Mouse (Mus musculus) hindbrain, embryonic 14.5 days (tissue): ENCODE data around the gene 4933402E13Rik. TPM values are rescaled to one million over a fixed set of nuclear protein-coding genes. Genes with fewer than 3 reads are reported as not detected.

Experiments
- ATAC-seq: fragments of 200-750 bp; cut with Nextera tagmentation; 2 replicates; pipeline ENCODE4 v1.8.0; 2017; ENCODE audit warnings: moderate number of reproducible peaks, mild to moderate bottlenecking, moderate TSS enrichment, moderate library complexity; ENCODE audit not compliant: low FRiP score
- DNase-seq: peaks from one replicate; pipeline ENCODE4 v3.0.0-alpha.2; 2015; ENCODE audit warnings: low spot score
- H3K27ac ChIP-seq: fragments of 300-500 bp; sonication (generic); 2 replicates; pipeline ENCODE4 v1.5.1; 2014; ENCODE audit warnings: mild to moderate bottlenecking, moderate library complexity
- H3K27me3 ChIP-seq: fragments of 300-500 bp; sonication (generic); 2 replicates; pipeline ENCODE4 v1.6.1; 2014; ENCODE audit warnings: mild to moderate bottlenecking, low read length, mixed read lengths; ENCODE audit not compliant: control insufficient read depth, insufficient read depth
- H3K36me3 ChIP-seq: fragments of 300-500 bp; sonication (generic); replicated peaks from 2 replicates; pipeline ENCODE4 v1.6.1; 2014; ENCODE audit not compliant: control insufficient read depth, insufficient read depth
- H3K4me1 ChIP-seq: fragments of 300-500 bp; sonication (generic); replicated peaks from 2 replicates; pipeline ENCODE4 v1.6.1; 2014; ENCODE audit warnings: antibody characterized with exemption, low read length, mixed read lengths; ENCODE audit not compliant: control insufficient read depth, insufficient read depth
- H3K4me2 ChIP-seq: fragments of 300-500 bp; sonication (generic); replicated peaks from 2 replicates; pipeline ENCODE4 v1.6.1; 2014; ENCODE audit warnings: mild to moderate bottlenecking, moderate library complexity
- H3K4me3 ChIP-seq: fragments of 300-500 bp; sonication (generic); replicated peaks from 2 replicates; pipeline ENCODE4 v1.5.1; 2014; ENCODE audit warnings: mild to moderate bottlenecking, low read length
- H3K9ac ChIP-seq: fragments of 300-500 bp; sonication (generic); 2 replicates; pipeline ENCODE4 v1.6.1; 2014
- H3K9me3 ChIP-seq: fragments of 300-500 bp; sonication (generic); 2 replicates; pipeline ENCODE4 v1.6.1; 2016; ENCODE audit warnings: low read length; ENCODE audit not compliant: control insufficient read depth
- WGBS: fragments of 180-500 bp; shearing (Covaris S2); extraction: QIAGEN DNeasy Blood & Tissue Kit; methylation state at CpG from one replicate; pipeline ENCODE4 v1.1.7; 2014; 5-methylcytosine and 5-hydroxymethylcytosine counted together
- polyA plus RNA-seq: library from polyadenylated mRNA; unstranded; fragments of >200 nt; fragmentation: Nextera tagmentation; extraction: Ambion mirVana; gene quantifications from 2 replicates; pipeline ENCODE4 v1.2.1, GENCODE M21; 2014

4933402E13Rik gene
- not detected in 2 replicates for polyA plus RNA-seq

DNA sequence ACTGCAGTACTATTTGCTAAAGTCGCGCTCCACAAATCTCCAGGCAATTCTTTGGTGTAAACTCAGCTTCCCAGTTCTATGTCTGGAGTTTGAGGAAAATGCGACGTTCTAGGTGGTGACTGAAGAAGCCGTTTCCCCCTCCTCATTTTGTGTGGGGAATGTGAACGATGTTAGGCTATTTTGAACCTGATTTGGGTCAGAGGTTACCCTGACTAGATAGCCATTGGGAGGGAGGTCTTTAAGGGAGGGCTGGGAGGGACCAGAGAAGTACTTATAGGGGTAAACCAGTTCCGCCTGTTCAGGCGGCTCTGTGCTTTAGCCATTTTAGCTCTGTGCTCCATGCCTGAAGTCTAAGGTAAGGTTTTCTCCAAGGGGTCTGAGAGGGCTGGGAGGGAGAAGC is at the start of gene 4933402E13Rik:
Gene 4933402E13Rik, plus strand, starts transcription at position 301 of the 400 bp plus-strand sequence.
- Histone ChIP-seq H3K27me3 (no peaks in the 10 kb centered on the region), H3K4me2 (no peak within 1 kb of the TSS), H3K9me3 (no peaks in the 10 kb centered on the region), H3K36me3 (no peaks in the 10 kb centered on the region), H3K4me1 (no peaks in the 10 kb centered on the region), H3K4me3 (no peak within 1 kb of the TSS), H3K27ac (no peak within 1 kb of the TSS), H3K9ac (no peak within 1 kb of the TSS)
- DNase-seq (no peak), ATAC-seq (no peak)
- 92% methylated on average over 8 of the region's 8 CpGs for WGBS

Other genes starting within 250 kb of the 4933402E13Rik start
- not detected in 2 replicates for gene 4931400O07Rik, start 184.5 kb downstream of the 4933402E13Rik start, polyA plus RNA-seq